Mouse (Mus musculus) 3T3-L1 (cell line): ENCODE data around the gene Pnck.

Experiments used
- DNase-seq: peaks from one replicate; pipeline ENCODE4 v3.0.0-alpha.2; 2015; ENCODE audit warnings: low read depth, low spot score

The Pnck gene

GRCm38 (mm10) chrX:73659575-73660283 is at the start of gene Pnck:
Pnck (minus strand) TSS chrX:73660117.
- DNase-seq, result no peak

GRCm38 (mm10) chrX:73700472-73700871 is 40.6 kb upstream of the Pnck start:
- DNase-seq, result peak; percentile 52

- DNase-seq, result peak; percentile 74
Observed at GRCm38 (mm10) chrX:73690917-73691629, 31.2 kb upstream of the Pnck start.

GRCm38 (mm10) chrX:73685629-73686028 is 25.7 kb upstream of the Pnck start:
- peak; percentile 83 for DNase-seq

- DNase-seq, result no peak
Observed at GRCm38 (mm10) chrX:73684978-73685377, 25.1 kb upstream of the Pnck start.

- no peak for DNase-seq
Observed at GRCm38 (mm10) chrX:73684156-73684555, 24.2 kb upstream of the Pnck start.

- DNase-seq, result no peak
Observed at GRCm38 (mm10) chrX:73676668-73677067, 16.8 kb upstream of the Pnck start.

- DNase-seq, result peak; percentile 72
Observed at GRCm38 (mm10) chrX:73675231-73675630, 15.3 kb upstream of the Pnck start.

- peak; percentile 48 for DNase-seq
Observed at GRCm38 (mm10) chrX:73673968-73674661, 14.2 kb upstream of the Pnck start.

- no peak for DNase-seq
Observed at GRCm38 (mm10) chrX:73673619-73673967, 13.7 kb upstream of the Pnck start.

- peak; percentile 66 for DNase-seq
Observed at GRCm38 (mm10) chrX:73672879-73673618, 13.1 kb upstream of the Pnck start, which contains the start of gene Slc6a8. Slc6a8 (plus strand) TSS chrX:73673150.

GRCm38 (mm10) chrX:73672031-73672431 is 12.1 kb upstream of the Pnck start:
- DNase-seq, result peak; percentile 81

GRCm38 (mm10) chrX:73663143-73663542 is 3.2 kb upstream of the Pnck start:
- peak; percentile 35 for DNase-seq

GRCm38 (mm10) chrX:73660284-73660665 is 358 bp upstream of the Pnck start:
- no peak for DNase-seq

GRCm38 (mm10) chrX:73658936-73659574 is 862 bp downstream of the Pnck start:
- no peak for DNase-seq

- no peak for DNase-seq
Observed at GRCm38 (mm10) chrX:73658391-73658790, 1.5 kb downstream of the Pnck start.

- DNase-seq, result peak; percentile 72
Observed at GRCm38 (mm10) chrX:73655529-73655928, 4.4 kb downstream of the Pnck start.

- peak; percentile 88 for DNase-seq
Observed at GRCm38 (mm10) chrX:73654177-73654576, 5.7 kb downstream of the Pnck start.

- no peak for DNase-seq
Observed at GRCm38 (mm10) chrX:73653392-73653791, 6.5 kb downstream of the Pnck start.

GRCm38 (mm10) chrX:73650869-73651268 is 9.0 kb downstream of the Pnck start:
- DNase-seq, result peak; percentile 77

GRCm38 (mm10) chrX:73645121-73645520 is 14.8 kb downstream of the Pnck start:
- DNase-seq, result no peak
